Mouse (Mus musculus) heart, postnatal 0 days (tissue): ENCODE data around the gene Clic1. TPM values are rescaled to one million over a fixed set of nuclear protein-coding genes. Genes with fewer than 3 reads are reported as not detected.

Source experiments
- ATAC-seq: fragments of 200-750 bp; cut with Nextera tagmentation; 2 replicates; pipeline ENCODE4 v1.8.0; 2017; ENCODE audit warnings: low read depth, moderate number of reproducible peaks, moderate library complexity; ENCODE audit not compliant: insufficient read depth
- DNase-seq: peaks from one replicate; pipeline ENCODE4 v3.0.0-alpha.2; 2016; ENCODE audit warnings: low spot score
- H3K27ac ChIP-seq: fragments of 300-500 bp; sonication (generic); 2 replicates; pipeline ENCODE4 v1.5.1; 2014; ENCODE audit warnings: low read depth, mild to moderate bottlenecking
- H3K27me3 ChIP-seq: fragments of 300-500 bp; sonication (generic); 2 replicates; pipeline ENCODE4 v1.6.1; 2014; ENCODE audit warnings: low read length, mixed read lengths; ENCODE audit not compliant: control insufficient read depth, insufficient read depth
- H3K36me3 ChIP-seq: fragments of 300-500 bp; sonication (generic); replicated peaks from 2 replicates; pipeline ENCODE4 v1.6.1; 2014; ENCODE audit warnings: low read length, mixed read lengths; ENCODE audit not compliant: control insufficient read depth, insufficient read depth
- H3K4me1 ChIP-seq: fragments of 300-500 bp; sonication (generic); 2 replicates; pipeline ENCODE4 v1.6.1; 2014; ENCODE audit warnings: antibody characterized with exemption; ENCODE audit not compliant: control insufficient read depth, insufficient read depth
- H3K4me2 ChIP-seq: fragments of 300-500 bp; sonication (generic); 2 replicates; pipeline ENCODE4 v1.6.1; 2014; ENCODE audit warnings: low read depth, mild to moderate bottlenecking, low read length, moderate library complexity
- H3K4me3 ChIP-seq: fragments of 300-500 bp; sonication (generic); 2 replicates; pipeline ENCODE4 v1.5.1; 2014; ENCODE audit warnings: low read depth, low read length
- H3K9ac ChIP-seq: fragments of 300-500 bp; sonication (generic); replicated peaks from 2 replicates; pipeline ENCODE4 v1.6.1; 2014; ENCODE audit warnings: low read depth, low read length, mixed read lengths
- H3K9me3 ChIP-seq: fragments of 300-500 bp; sonication (generic); replicated peaks from 2 replicates; pipeline ENCODE4 v1.6.1; 2016; ENCODE audit warnings: low read length; ENCODE audit not compliant: control insufficient read depth
- CTCF ChIP-seq: IDR thresholded peaks from 2 replicates; pipeline ENCODE4 v1.5.1; 2016; ENCODE audit warnings: antibody characterized with exemption, control low read depth, low read depth
- EP300 ChIP-seq: IDR thresholded peaks from 2 replicates; pipeline ENCODE4 v1.6.1; 2016; ENCODE audit warnings: antibody characterized with exemption, low read depth
- WGBS: fragments of 180-500 bp; shearing (Covaris S2); extraction: QIAGEN DNeasy Blood & Tissue Kit; methylation state at CpG from one replicate; pipeline ENCODE4 v1.1.7; 2014; 5-methylcytosine and 5-hydroxymethylcytosine counted together
- polyA plus RNA-seq: library from polyadenylated mRNA; unstranded; fragments of >200 nt; fragmentation: Nextera tagmentation; extraction: Ambion mirVana; gene quantifications from 2 replicates; pipeline ENCODE4 v1.2.1, GENCODE M21; 2015
- total RNA-seq: library from RNA; depleted of rRNA; stranded (reverse); fragments of >200 nt; gene quantifications from 2 replicates; pipeline ENCODE4 v1.2.3, GENCODE M21; 2014; ENCODE audit warnings: low replicate concordance

Gene Clic1
- total and polyA plus RNA-seq, 2 experiments from 2014 or later, result 194 to 205 TPM

DNA sequence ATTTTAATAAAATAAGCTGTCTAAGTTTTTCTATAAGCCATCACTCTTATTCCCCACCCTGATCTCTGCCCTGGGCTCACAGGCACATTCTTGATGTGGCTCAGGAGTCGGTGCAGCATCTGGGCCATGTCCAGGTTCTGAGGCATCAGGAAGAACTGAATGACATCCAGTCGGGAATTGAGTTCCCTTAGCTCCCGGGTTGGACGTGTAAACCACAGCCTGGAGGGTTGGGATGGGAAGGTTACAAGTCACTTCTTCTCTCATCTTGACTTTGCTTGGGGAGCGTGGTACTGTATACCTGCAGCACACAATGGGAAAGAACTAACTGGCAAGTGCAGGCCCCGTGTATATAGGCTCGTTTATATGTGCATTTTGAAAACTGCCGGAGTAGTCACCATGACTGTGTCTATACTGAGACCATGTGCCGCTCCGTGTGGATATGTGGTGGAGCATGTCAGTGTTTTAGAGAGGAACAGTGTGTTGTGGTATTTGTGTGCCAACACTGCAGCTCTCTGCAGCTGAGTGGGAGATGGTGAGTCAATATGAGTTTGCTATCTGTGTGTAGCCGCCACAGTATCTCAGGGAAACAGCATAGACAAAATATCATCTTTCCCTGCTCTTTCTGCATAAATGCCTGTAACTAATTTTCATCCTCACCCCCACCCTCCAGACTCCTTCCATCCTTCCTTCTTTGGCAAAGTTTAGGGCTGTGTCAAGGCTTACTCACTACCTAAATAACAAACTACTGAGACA is 10.5 kb upstream of the Clic1 start:
- H3K4me3 ChIP-seq, result no peak overlapping the region
- ATAC-seq (no peak), DNase-seq (no peak)
- H3K9ac ChIP-seq, result no peak overlapping the region
- 77% methylated on average over 11 of the region's 11 CpGs for WGBS
- no peak overlapping the region for H3K4me2 ChIP-seq
- TF ChIP-seq EP300, result no peak
- TF ChIP-seq CTCF, result no peak
- no peaks in the 10 kb centered on the region for H3K9me3 ChIP-seq
- H3K27ac ChIP-seq, result no peak overlapping the region
- H3K27me3 ChIP-seq, result no peaks in the 10 kb centered on the region
- peaks cover 1% of the 10 kb centered on the region for H3K4me1 ChIP-seq
- H3K36me3 ChIP-seq, result no peaks in the 10 kb centered on the region

DNA sequence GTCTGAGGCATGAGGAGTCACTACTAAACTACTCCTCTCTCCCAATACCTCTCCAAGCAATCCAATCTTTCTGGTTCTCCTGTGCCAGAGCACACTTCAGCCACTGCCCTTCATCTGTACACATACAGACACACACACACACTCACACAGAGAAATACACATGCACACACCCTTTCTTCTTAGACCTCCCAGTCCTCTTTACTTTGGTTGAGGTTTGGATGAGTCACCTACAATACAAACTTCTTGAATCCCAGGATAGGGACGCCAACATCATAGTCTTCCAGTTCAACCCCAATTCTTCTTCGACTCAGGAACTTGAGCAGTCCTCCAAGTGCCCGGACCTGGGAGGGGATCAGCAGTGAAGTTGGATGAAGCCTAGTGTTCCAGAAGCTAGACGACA is 6.0 kb upstream of the Clic1 start:
- Histone ChIP-seq H3K4me1 (peaks cover 27% of the 10 kb centered on the region), H3K4me2 (no peak overlapping the region), H3K9ac (no peak overlapping the region), H3K4me3 (no peak overlapping the region), H3K27me3 (no peaks in the 10 kb centered on the region), H3K27ac (peak overlapping the region; percentile 93), H3K36me3 (no peaks in the 10 kb centered on the region), H3K9me3 (no peaks in the 10 kb centered on the region)
- WGBS, result 66% methylated on average over 4 of the region's 4 CpGs
- no peak for TF ChIP-seq EP300
- TF ChIP-seq CTCF, result no peak
- no peak for DNase-seq
- no peak for ATAC-seq

DNA sequence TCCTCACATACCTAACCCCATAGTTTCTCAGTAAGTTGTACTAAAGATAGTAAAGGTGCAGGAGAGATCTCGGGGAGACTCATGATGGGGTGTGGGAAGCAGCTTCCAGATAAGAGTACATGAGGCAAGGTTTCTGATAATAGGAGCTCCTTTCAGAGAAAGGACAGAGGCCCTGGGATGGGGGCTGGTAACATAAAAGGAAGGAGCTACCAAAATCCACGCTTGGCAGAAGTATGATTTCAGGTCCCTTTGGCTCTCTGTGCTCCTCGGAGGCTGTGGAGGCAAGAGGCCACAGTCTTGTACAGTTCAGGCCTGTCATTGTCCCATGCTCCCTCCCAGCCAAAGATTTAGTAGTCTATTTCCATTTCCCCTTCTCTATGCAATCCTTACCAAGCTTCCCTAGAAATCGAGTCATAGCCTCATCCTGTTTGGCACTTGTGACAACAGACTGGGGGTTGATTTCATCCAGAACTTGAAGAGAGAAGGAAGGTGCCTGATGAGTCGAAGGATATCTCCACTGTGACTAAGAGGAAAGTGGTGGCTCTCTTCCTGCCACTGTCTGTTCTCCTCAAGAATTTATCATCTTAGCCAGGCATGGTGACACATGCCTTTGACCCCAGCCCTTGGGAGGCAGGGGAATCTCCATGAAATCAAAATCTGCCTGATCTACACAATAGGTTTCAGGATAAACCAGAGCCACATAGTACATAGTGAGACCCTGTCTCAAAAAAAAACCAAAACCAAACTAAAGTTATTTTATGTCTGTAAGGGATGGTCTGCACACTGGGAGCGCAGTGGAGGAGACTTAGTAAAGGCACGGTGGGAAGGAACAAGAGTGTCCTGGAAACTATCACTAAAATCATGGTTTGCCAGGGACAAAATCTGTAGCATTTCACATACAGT is 4.6 kb upstream of the Clic1 start:
- no peak for TF ChIP-seq CTCF
- TF ChIP-seq EP300, result no peak
- DNase-seq, result no peak
- Histone ChIP-seq H3K27ac (peak overlapping the region; percentile 93), H3K27me3 (no peaks in the 10 kb centered on the region), H3K4me3 (peak overlapping the region; percentile 61), H3K9ac (peak overlapping the region; percentile 77), H3K4me2 (peak overlapping the region; percentile 96), H3K9me3 (no peaks in the 10 kb centered on the region), H3K4me1 (peaks cover 34% of the 10 kb centered on the region), H3K36me3 (no peaks in the 10 kb centered on the region)
- no peak for ATAC-seq
- WGBS, result 51% methylated on average over 7 of the region's 7 CpGs

DNA sequence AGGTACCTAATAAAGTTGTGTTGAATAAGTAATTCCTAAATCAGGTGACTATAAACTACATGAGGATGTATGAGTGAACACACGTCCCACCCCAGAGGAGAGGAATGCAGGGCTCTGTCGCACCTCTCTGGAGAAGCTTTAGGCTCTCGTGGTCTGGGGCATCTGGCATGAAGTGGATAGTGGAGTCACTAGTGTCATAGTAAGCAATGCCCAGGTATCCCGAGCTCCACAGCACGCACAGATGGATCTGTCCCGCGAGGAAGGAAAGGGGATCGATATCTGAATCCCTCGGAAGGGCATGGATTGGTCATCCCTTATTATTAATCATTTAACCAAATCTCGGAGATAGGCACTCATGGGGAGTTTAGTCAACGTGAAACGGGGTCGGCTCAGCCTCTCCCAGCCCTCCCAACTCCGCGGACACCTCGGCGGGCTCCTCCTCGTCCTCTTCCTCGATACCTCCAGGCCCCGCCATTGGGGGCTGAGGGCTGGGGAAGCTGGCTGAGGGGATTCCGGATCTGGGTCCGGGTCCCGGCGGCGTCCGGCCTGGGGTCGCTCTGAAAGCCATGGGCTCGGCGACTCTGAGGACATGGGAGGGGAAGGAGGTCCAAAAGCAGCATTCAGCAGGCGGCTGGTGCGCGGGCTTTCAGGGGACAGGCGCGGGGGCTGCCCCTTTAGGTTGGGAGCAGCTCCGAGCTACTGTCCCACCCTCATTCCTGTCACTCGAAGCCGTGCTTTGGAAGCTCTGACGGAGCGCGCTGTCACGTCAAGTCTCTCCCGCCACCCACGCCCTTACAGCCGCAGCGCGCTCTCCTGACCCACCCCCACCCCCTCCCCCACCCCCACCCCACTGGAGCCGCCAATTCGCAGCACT is 3.7 kb upstream of the Clic1 start:
- TF ChIP-seq EP300 (no peak), CTCF (no peak)
- peaks cover 34% of the 10 kb centered on the region for H3K4me1 ChIP-seq
- H3K27me3 ChIP-seq, result no peaks in the 10 kb centered on the region
- H3K4me3 ChIP-seq, result peak overlapping the region; percentile 61
- no peak for DNase-seq
- WGBS, result 4% methylated on average over 48 of the region's 48 CpGs
- ATAC-seq, result peak; percentile 52; the same call in 1 of the 2 replicates
- peak overlapping the region; percentile 77 for H3K9ac ChIP-seq
- peak overlapping the region; percentile 96 for H3K4me2 ChIP-seq
- H3K27ac ChIP-seq, result peak overlapping the region; percentile 93
- no peaks in the 10 kb centered on the region for H3K9me3 ChIP-seq
- no peaks in the 10 kb centered on the region for H3K36me3 ChIP-seq
